In genomic region chr2:116851356-116851755, GRCm38 (mm10) we compare ENCODE assay signal across 43 mouse cellular contexts. TPM values are rescaled to one million over a fixed set of nuclear protein-coding genes. Genes with fewer than 3 reads are reported as not detected.
"Had no signal": no experiment of that assay in that cellular context is flagged by ENCODE, and none has a peak within 500 bp of the region (broad histone marks: within the 10 kb centered on the region; RNA-seq: fewer than 3 reads in every experiment).

No protein-coding gene starts in this region.

- H3K36me3 ChIP-seq: limb, embryonic 10.5 days; limb, embryonic 12.5 days; limb, embryonic 13.5 days; limb, embryonic 15.5 days; liver, embryonic 12.5 days; liver, embryonic 13.5 days; liver, embryonic 15.5 days; lung, embryonic 15.5 days; midbrain, embryonic 10.5 days; midbrain, embryonic 12.5 days; midbrain, embryonic 13.5 days; midbrain, embryonic 15.5 days; neural tube, embryonic 12.5 days had no signal

- H3K9me3 ChIP-seq: limb, embryonic 10.5 days; limb, embryonic 12.5 days; limb, embryonic 13.5 days; limb, embryonic 15.5 days; liver, embryonic 12.5 days; liver, embryonic 13.5 days; liver, embryonic 15.5 days; lung, embryonic 15.5 days; megakaryocyte, embryonic 14.5 days; midbrain, embryonic 10.5 days; midbrain, embryonic 12.5 days; midbrain, embryonic 13.5 days; midbrain, embryonic 15.5 days; neural tube, embryonic 12.5 days had no signal

- H3K4me1 ChIP-seq: limb, embryonic 10.5 days; liver, embryonic 12.5 days; liver, embryonic 13.5 days; liver, embryonic 15.5 days; megakaryocyte, embryonic 14.5 days; midbrain, embryonic 12.5 days; midbrain, embryonic 15.5 days; neural tube, embryonic 12.5 days had no signal

- H3K4me2 ChIP-seq: limb, embryonic 12.5 days; limb, embryonic 13.5 days; limb, embryonic 15.5 days; liver, embryonic 11.5 days; liver, embryonic 12.5 days; liver, embryonic 13.5 days; liver, embryonic 15.5 days; lung, embryonic 14.5 days; midbrain, embryonic 11.5 days; midbrain, embryonic 12.5 days; midbrain, embryonic 13.5 days; midbrain, embryonic 15.5 days; neural tube, embryonic 12.5 days had no signal

- H3K4me3 ChIP-seq: limb, embryonic 10.5 days; limb, embryonic 12.5 days; limb, embryonic 13.5 days; limb, embryonic 15.5 days; liver, embryonic 12.5 days; liver, embryonic 13.5 days; liver, embryonic 15.5 days; lung, embryonic 15.5 days; megakaryocyte, embryonic 14.5 days; midbrain, embryonic 10.5 days; midbrain, embryonic 12.5 days; midbrain, embryonic 13.5 days; midbrain, embryonic 15.5 days; myocyte; neural tube, embryonic 12.5 days had no signal

- H3K27ac ChIP-seq: limb, embryonic 10.5 days; limb, embryonic 13.5 days; liver, embryonic 12.5 days; liver, embryonic 13.5 days; liver, embryonic 14.5 days; liver, embryonic 15.5 days; lung, embryonic 15.5 days; macrophage; midbrain, embryonic 10.5 days; midbrain, embryonic 12.5 days; midbrain, embryonic 13.5 days; midbrain, embryonic 15.5 days; neural tube, embryonic 12.5 days had no signal

- H3K9ac ChIP-seq: limb, embryonic 12.5 days; limb, embryonic 13.5 days; limb, embryonic 15.5 days; liver, embryonic 12.5 days; liver, embryonic 13.5 days; liver, embryonic 14.5 days; liver, embryonic 15.5 days; liver, postnatal 0 days; lung, embryonic 14.5 days; lung, embryonic 15.5 days; midbrain, embryonic 12.5 days; midbrain, embryonic 13.5 days; midbrain, embryonic 15.5 days; neural tube, embryonic 12.5 days had no signal

- DNase-seq: left cerebral cortex, postnatal 4 days; liver; liver, embryonic 13.5 days; liver, postnatal 0 days; lung, adult 18-20 months; lung, adult 2 months; lung, embryonic 14.5 days; lung, postnatal 10 days; lung, postnatal 14 days; lung, postnatal 36 days; lung, postnatal 4 days; midbrain, embryonic 14.5 days had no signal

- ATAC-seq: liver, embryonic 12.5 days; liver, postnatal 0 days; lung, postnatal 0 days; midbrain, embryonic 13.5 days; midbrain, embryonic 15.5 days; midbrain, embryonic 16.5 days had no signal

- H3K27me3 ChIP-seq: limb, embryonic 12.5 days; limb, embryonic 13.5 days; limb, embryonic 15.5 days; liver, embryonic 12.5 days; liver, embryonic 13.5 days; liver, embryonic 15.5 days; lung, embryonic 15.5 days; midbrain, embryonic 12.5 days; midbrain, embryonic 13.5 days; midbrain, embryonic 15.5 days; neural tube, embryonic 12.5 days had no signal

RNA-seq across cellular contexts. Expression of gene Tmco5, which starts 27.1 kb away (rescaled TPM):
- total RNA-seq: liver, adult 2 months; megakaryocyte progenitor cell, adult 5-6 weeks; megakaryocyte, adult 5-6 weeks; megakaryocyte-erythroid progenitor cell, adult 5-6 weeks; midbrain, postnatal 0 days; monocyte, adult 5-6 weeks had no signal
- polyA plus RNA-seq: limb, embryonic 10.5 days; limb, embryonic 11.5 days; limb, embryonic 12.5 days; limb, embryonic 13.5 days; limb, embryonic 14.5 days; limb, embryonic 15.5 days; liver, adult 2 months; liver, embryonic 11.5 days; liver, embryonic 12.5 days; liver, embryonic 13.5 days; liver, embryonic 14.5 days; liver, embryonic 15.5 days; liver, embryonic 16.5 days; liver, postnatal 0 days; lung, adult 2 months; lung, embryonic 14.5 days; lung, embryonic 15.5 days; lung, embryonic 16.5 days; lung, postnatal 0 days; macrophage; midbrain, embryonic 10.5 days; midbrain, embryonic 11.5 days; midbrain, embryonic 12.5 days; midbrain, embryonic 13.5 days; midbrain, embryonic 14.5 days; midbrain, embryonic 15.5 days; midbrain, embryonic 16.5 days; midbrain, postnatal 0 days; myocyte; neural tube, embryonic 11.5 days; neural tube, embryonic 12.5 days had no signal
